Mouse (Mus musculus): ENCODE results near the gene Sstr3. TPM values are rescaled to one million over a fixed set of nuclear protein-coding genes. Genes with fewer than 3 reads are reported as not detected.

Sstr3 gene
- polyA plus RNA-seq, 1 experiment from 2014 or later = 0.09 TPM

GRCm38 (mm10) chr15:78530671-78531450 is 13.6 kb downstream of the Sstr3 start, which contains the start of gene C1qtnf6:
TSS of gene C1qtnf6 (minus strand) at chr15:78531416.
- DNase-seq (ENCODE audit: low read depth, low spot score) = no peak
- TF ChIP-seq CTCF (IDR thresholded peaks at IDR 0.05) = no peak
- no peak for ATAC-seq
- ChIA-PET POLR2A (interaction anchor here (1.0 to 2.5 kb wide), 5 partner anchors 19 to 124 kb away, joined by 3 to 7 read pairs (median 4); partner anchors contain the start of genes Mpst and Tst), CTCF (no interaction called here)
- no peaks in the 10 kb centered on the region for H3K27me3 ChIP-seq
- in situ Hi-C loops (cut with MboI; ENCODE audit: low pct_unique_long_range_greater_than_20kb) = loop anchor here (5.0 kb wide), 2 partner anchors 84 to 349 kb away; no protein-coding TSS in a partner anchor

GRCm38 (mm10) chr15:78530141-78530540 is 14.3 kb downstream of the Sstr3 start:
- ChIA-PET POLR2A (interaction anchor here (0.6 to 2.5 kb wide), 6 partner anchors 19 to 124 kb away, joined by 3 to 7 read pairs (median 4); partner anchors contain the start of genes Mpst and Tst), CTCF (no interaction called here)
- no peaks in the 10 kb centered on the region for H3K27me3 ChIP-seq
- no peak for ATAC-seq
- TF ChIP-seq CTCF (IDR thresholded peaks at IDR 0.05) = no peak
- no peak for DNase-seq (ENCODE audit: low read depth, low spot score)
- in situ Hi-C loops (cut with MboI; ENCODE audit: low pct_unique_long_range_greater_than_20kb) = loop anchor here (5.0 kb wide), 2 partner anchors 83 to 348 kb away; no protein-coding TSS in a partner anchor

DNA sequence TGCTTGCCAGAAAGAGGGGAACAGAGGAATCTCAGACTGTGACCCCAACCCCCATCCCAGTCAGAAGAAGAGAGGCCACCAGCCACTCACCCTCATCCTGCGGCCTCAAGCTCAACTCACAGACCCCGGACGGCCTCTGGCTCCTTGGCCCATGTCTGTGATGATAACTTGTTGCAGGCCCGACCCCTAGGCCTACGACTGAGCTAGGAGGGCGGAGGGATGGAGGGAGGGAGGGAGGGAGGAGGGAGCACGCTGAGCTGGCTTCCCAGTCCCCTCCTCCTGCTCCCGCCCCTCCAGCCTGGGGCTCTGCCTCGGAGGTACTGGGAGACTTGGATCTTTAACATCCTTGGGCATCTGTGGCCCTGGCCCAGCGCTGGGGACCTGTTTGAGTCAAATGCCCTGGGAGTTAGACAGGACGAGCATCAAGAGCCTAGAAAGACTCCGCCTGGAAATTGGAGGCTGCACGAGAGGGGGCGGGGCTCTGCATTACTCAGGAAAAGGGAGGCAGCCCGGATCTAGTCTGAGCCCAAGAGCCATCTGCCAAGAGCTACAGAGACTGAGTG is 15.0 kb downstream of the Sstr3 start:
- CTCF ChIA-PET = interaction anchor here (0.8 to 2.2 kb wide), 3 partner anchors 10 to 82 kb away, joined by 4 to 11 read pairs (median 5); no protein-coding TSS in a partner anchor
- DNase-seq (ENCODE audit: low read depth, low spot score) (no peak), ATAC-seq (no peak)
- TF ChIP-seq CTCF (IDR thresholded peaks at IDR 0.05) = no peak
- in situ Hi-C loops (cut with MboI; ENCODE audit: low pct_unique_long_range_greater_than_20kb) = no loop called here
- POLR2A ChIA-PET = interaction anchor here (1.4 to 2.5 kb wide), 2 partner anchors 80 to 123 kb away, joined by 5 to 7 read pairs; partner anchors contain the start of genes Mpst and Tst
- no peaks in the 10 kb centered on the region for H3K27me3 ChIP-seq

DNA sequence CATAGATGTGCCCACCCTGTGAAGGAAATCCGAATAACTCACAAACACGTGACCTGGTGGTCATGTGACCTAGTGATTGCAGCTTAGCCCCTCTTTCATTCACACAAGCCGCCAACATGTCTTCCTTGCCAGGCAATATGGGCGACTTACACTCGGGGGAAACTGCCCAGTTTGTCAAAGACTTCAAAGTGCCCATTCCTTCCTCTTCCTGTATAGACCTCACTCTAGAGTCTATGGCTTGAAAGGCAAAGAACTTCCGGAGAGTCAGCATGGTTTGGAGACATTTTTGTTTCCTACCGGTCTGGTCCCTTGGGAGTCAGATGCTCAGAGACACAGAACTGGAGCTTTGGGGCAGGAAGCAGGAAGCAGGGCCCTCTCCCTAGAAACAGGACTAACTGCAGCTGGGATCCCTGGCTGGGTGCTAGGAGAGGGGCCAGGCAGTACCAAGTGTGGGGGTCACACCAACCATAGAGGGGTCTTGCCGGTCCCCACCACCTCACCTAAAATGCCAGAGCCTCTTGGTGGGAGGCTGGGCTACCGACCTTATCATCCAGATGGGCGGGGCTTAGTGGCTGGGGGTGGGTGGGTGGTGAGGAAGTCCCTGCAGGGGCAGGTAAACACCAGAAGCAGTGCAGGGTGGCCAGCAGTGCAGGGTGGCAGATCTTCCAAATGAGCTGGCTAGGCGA is 15.6 kb downstream of the Sstr3 start:
- in situ Hi-C loops (cut with MboI; ENCODE audit: low pct_unique_long_range_greater_than_20kb) = no loop called here
- ATAC-seq (no peak), DNase-seq (ENCODE audit: low read depth, low spot score) (no peak)
- no peaks in the 10 kb centered on the region for H3K27me3 ChIP-seq
- POLR2A ChIA-PET = interaction anchor here (2.5 kb wide), 1 partner anchor 79 kb away, joined by 7 read pairs; no protein-coding TSS in a partner anchor
- CTCF ChIA-PET = interaction anchor here (0.8 to 2.2 kb wide), 4 partner anchors 10 to 81 kb away, joined by 3 to 11 read pairs (median 4); no protein-coding TSS in a partner anchor
- TF ChIP-seq CTCF (IDR thresholded peaks at IDR 0.05) = no peak

GRCm38 (mm10) chr15:78527973-78528372 is 16.5 kb downstream of the Sstr3 start:
- ChIA-PET CTCF (interaction anchor here (0.9 to 2.2 kb wide), 4 partner anchors 9 to 78 kb away, joined by 3 to 11 read pairs (median 4); no protein-coding TSS in a partner anchor), POLR2A (no interaction called here)
- DNase-seq (ENCODE audit: low read depth, low spot score) (no peak), ATAC-seq (no peak)
- in situ Hi-C loops (cut with MboI; ENCODE audit: low pct_unique_long_range_greater_than_20kb) = no loop called here
- no peak for TF ChIP-seq CTCF (IDR thresholded peaks at IDR 0.05)
- H3K27me3 ChIP-seq = no peaks in the 10 kb centered on the region

DNA sequence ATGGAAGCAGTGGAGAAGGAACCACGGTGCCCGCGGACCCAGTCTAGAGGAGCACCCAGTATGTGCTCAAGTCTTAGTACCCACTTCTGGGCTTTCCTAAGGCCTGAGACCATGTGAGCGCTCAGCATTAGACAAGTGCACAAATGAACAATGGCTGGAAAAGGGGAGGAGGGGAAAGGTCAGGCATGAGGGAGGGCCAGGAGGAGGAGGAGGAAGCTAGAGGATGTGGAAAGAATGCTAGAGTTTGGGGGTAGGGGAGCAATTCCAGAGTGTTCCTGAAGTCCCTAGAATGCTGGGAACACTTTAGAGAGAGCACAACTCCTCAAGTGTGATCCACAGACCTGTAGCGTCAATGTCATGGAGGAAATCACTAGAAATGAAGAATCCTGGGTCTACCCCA is 20.3 kb downstream of the Sstr3 start:
- TF ChIP-seq CTCF (IDR thresholded peaks at IDR 0.05) = no peak
- ChIA-PET POLR2A (no interaction called here), CTCF (interaction anchor here (0.8 kb wide), 1 partner anchor 10 kb away, joined by 3 read pairs; no protein-coding TSS in a partner anchor)
- ATAC-seq = no peak
- no peak for DNase-seq (ENCODE audit: low read depth, low spot score)
- in situ Hi-C loops (cut with MboI; ENCODE audit: low pct_unique_long_range_greater_than_20kb) = no loop called here
- no peaks in the 10 kb centered on the region for H3K27me3 ChIP-seq

- ChIA-PET CTCF (no interaction called here), POLR2A (no interaction called here)
- in situ Hi-C loops (cut with MboI; ENCODE audit: low pct_unique_long_range_greater_than_20kb) = no loop called here
- DNase-seq (ENCODE audit: low read depth, low spot score) (no peak), ATAC-seq (no peak)
- H3K27me3 ChIP-seq = no peaks in the 10 kb centered on the region
- TF ChIP-seq CTCF (IDR thresholded peaks at IDR 0.05) = no peak
Measured at GRCm38 (mm10) chr15:78521892-78522291, 22.6 kb downstream of the Sstr3 start.

DNA sequence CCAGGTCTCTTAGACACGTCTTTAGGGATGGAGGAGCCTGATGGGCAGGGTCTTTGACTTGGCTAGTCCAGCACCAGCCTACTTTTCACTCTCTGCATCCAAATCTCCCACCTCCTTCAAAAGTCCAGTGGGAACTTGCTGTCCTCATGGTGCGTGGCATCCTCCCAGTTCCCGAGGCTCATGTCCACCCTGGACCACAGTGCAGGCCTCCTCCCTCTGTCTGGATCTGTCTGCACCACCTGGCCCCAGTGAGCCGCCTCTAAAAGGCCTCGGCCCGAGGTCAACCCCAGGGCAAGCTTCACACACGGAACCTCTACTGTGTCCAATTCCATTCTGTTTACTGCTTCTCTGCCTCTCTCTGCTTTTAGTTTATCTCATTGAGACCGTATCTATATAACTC is 23.2 kb downstream of the Sstr3 start:
- DNase-seq (ENCODE audit: low read depth, low spot score) (no peak), ATAC-seq (no peak)
- in situ Hi-C loops (cut with MboI; ENCODE audit: low pct_unique_long_range_greater_than_20kb) = no loop called here
- CTCF ChIA-PET = no interaction called here
- POLR2A ChIA-PET = no interaction called here
- H3K27me3 ChIP-seq = no peaks in the 10 kb centered on the region
- no peak for TF ChIP-seq CTCF (IDR thresholded peaks at IDR 0.05)

- in situ Hi-C loops (cut with MboI; ENCODE audit: low pct_unique_long_range_greater_than_20kb) = no loop called here
- DNase-seq (ENCODE audit: low read depth, low spot score) (no peak), ATAC-seq (no peak)
- no peak for TF ChIP-seq CTCF (IDR thresholded peaks at IDR 0.05)
- H3K27me3 ChIP-seq = no peaks in the 10 kb centered on the region
- POLR2A ChIA-PET = no interaction called here
- CTCF ChIA-PET = no interaction called here
Measured at GRCm38 (mm10) chr15:78520112-78520715, 24.3 kb downstream of the Sstr3 start.

DNA sequence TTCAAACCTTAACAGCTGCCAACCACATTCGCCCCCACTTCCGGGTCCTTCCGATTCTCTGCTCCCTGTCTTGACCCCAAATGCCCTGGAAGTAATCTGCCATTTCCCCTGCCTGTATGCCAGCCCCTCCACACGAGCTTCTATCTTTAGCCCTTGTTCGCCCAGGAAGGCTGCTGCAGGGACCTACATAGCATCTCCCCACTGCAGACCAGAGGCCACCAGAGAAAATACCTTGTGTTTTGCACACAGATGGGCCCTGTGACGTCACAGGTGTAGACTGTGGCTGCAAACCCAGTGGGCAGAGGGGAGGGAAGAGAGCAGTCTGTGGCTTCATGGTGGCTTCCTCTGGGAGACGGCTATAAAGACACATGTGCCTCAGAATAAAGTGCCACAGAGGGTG is 26.3 kb downstream of the Sstr3 start:
- no peak for DNase-seq (ENCODE audit: low read depth, low spot score)
- TF ChIP-seq CTCF (IDR thresholded peaks at IDR 0.05) = no peak
- CTCF ChIA-PET = interaction anchor here (0.9 to 1.6 kb wide), 4 partner anchors 10 to 70 kb away, joined by 3 to 5 read pairs (median 3); no protein-coding TSS in a partner anchor
- in situ Hi-C loops (cut with MboI; ENCODE audit: low pct_unique_long_range_greater_than_20kb) = no loop called here
- no peak for ATAC-seq
- H3K27me3 ChIP-seq = no peaks in the 10 kb centered on the region
- POLR2A ChIA-PET = no interaction called here
